Comparison of ENCODE assay signal across 8 mouse cellular contexts in the genomic region with DNA sequence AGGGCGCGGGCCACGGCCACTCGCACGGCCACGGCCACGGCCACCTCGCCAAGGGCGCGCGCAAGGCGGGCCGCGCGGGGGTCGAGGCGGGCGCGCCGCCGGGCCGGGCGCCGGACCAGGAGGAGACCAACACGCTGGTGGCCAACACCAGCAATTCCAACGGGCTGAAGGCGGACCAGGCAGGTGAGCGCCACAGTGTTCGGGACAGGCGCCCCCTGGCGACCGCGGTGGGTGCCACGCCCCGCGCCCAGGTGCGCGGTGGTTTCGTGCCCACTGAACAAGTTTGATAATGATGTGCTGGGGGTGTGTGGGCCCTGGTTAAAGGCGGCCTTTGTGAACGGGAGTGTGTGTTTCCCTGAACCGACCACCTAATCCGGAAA. TPM values are rescaled to one million over a fixed set of nuclear protein-coding genes. Genes with fewer than 3 reads are reported as not detected.
DNase-seq lines count a peak whose midpoint lies in the region; ATAC-seq lines count a peak whose summit lies in the region.

No protein-coding gene starts in this region.

- WGBS in hindbrain, embryonic 13.5 days: under 1% methylated on average over 36 of the region's 43 CpGs

- H3K9ac ChIP-seq in hindbrain, embryonic 13.5 days: peak overlapping the region; percentile 92

- H3K4me1 ChIP-seq in hindbrain, embryonic 13.5 days (replicated peaks): peaks cover 50% of the 10 kb centered on the region

- peak overlapping the region; percentile 88 for H3K4me3 ChIP-seq in hindbrain, embryonic 13.5 days

- H3K36me3 ChIP-seq in hindbrain, embryonic 13.5 days: peaks cover 10% of the 10 kb centered on the region

- H3K27ac ChIP-seq in hindbrain, embryonic 13.5 days: peak overlapping the region; percentile 94

- no peaks in the 10 kb centered on the region for H3K9me3 ChIP-seq in hindbrain, embryonic 13.5 days

- peak; percentile 41 for ATAC-seq in hindbrain, embryonic 13.5 days (ENCODE audit: low FRiP score)

- H3K27me3 ChIP-seq in hindbrain, embryonic 13.5 days: no peaks in the 10 kb centered on the region

- peak; percentile 77 for DNase-seq in R1 (ENCODE audit: low read depth, low spot score)
- peak; percentile 91 to 93 for DNase-seq in cerebellum, postnatal 25 days
- peak; percentile 63 to 72 for DNase-seq in frontal cortex, postnatal 25 days (ENCODE audit: low spot score in 2 of 2)
- DNase-seq in layer of hippocampus, postnatal 25 days (ENCODE audit: extremely low spot score in 1 of 2, low spot score in 1 of 2): peak; percentile 73 to 85
- DNase-seq in lung, postnatal 14 days: peak; percentile 82
- peak; percentile 79 for DNase-seq in ovary, postnatal 36 days (ENCODE audit: low spot score)
- peak; percentile 85 for DNase-seq in thymus, postnatal 25 days

- peak overlapping the region; percentile 82 for H3K4me2 ChIP-seq in hindbrain, embryonic 13.5 days

RNA-seq across cellular contexts. Expression of a gene that starts 0.9 kb away (rescaled TPM):
- 2.3 and 2.8 TPM in 2 replicates for polyA plus RNA-seq in hindbrain, embryonic 13.5 days (2015; fragmentation: Nextera tagmentation; extraction: Ambion mirVana)
- 10 to 100 TPM; 34.5 to 35.5 TPM for total RNA-seq in layer of hippocampus, postnatal 25 days (2021)

Comparison
In these comparisons a context has a peak if more than half of its experiments do, and no peak if none do; other contexts are left out.
1. Peak in every context shown above with its lines: DNase-seq, ATAC-seq, H3K4me3 ChIP-seq and H3K27ac ChIP-seq.